Mouse (Mus musculus) hindbrain, embryonic 10.5 days (tissue): Measurements from ENCODE around the gene Nt5dc2. TPM values are rescaled to one million over a fixed set of nuclear protein-coding genes. Genes with fewer than 3 reads are reported as not detected.

Source experiments
- DNase-seq: peaks from one replicate; pipeline ENCODE4 v3.0.0-alpha.2; 2017; ENCODE audit warnings: low spot score
- H3K27ac ChIP-seq: fragments of 300-500 bp; sonication (generic); 2 replicates; pipeline ENCODE4 v1.5.1; 2016; ENCODE audit warnings: mild to moderate bottlenecking, moderate library complexity
- H3K27me3 ChIP-seq: fragments of 300-500 bp; sonication (generic); 2 replicates; pipeline ENCODE4 v1.6.1; 2016; ENCODE audit warnings: mild to moderate bottlenecking; ENCODE audit not compliant: poor library complexity, insufficient read depth, severe bottlenecking
- H3K36me3 ChIP-seq: fragments of 300-500 bp; sonication (generic); 2 replicates; pipeline ENCODE4 v1.6.1; 2016; ENCODE audit warnings: mild to moderate bottlenecking, moderate library complexity
- H3K4me1 ChIP-seq: fragments of 300-500 bp; sonication (generic); replicated peaks from 2 replicates; pipeline ENCODE4 v1.6.1; 2016; ENCODE audit warnings: mild to moderate bottlenecking
- H3K4me3 ChIP-seq: fragments of 300-500 bp; sonication (generic); 2 replicates; pipeline ENCODE4 v1.5.1; 2016; ENCODE audit warnings: mild to moderate bottlenecking, moderate library complexity
- H3K9me3 ChIP-seq: fragments of 300-500 bp; sonication (generic); 2 replicates; pipeline ENCODE4 v1.6.1; 2016; ENCODE audit warnings: mild to moderate bottlenecking, moderate library complexity
- WGBS: fragments of 180-500 bp; shearing (Covaris S2); methylation state at CpG from one replicate; pipeline ENCODE4 v1.1.7; 2016; 5-methylcytosine and 5-hydroxymethylcytosine counted together
- polyA plus RNA-seq: library from polyadenylated mRNA; unstranded; fragments of >200 nt; fragmentation: Nextera tagmentation; extraction: Ambion mirVana; gene quantifications from 2 replicates; pipeline ENCODE4 v1.2.1, GENCODE M21; 2016

Gene Nt5dc2
- 610 and 619 TPM in 2 replicates for polyA plus RNA-seq

DNA sequence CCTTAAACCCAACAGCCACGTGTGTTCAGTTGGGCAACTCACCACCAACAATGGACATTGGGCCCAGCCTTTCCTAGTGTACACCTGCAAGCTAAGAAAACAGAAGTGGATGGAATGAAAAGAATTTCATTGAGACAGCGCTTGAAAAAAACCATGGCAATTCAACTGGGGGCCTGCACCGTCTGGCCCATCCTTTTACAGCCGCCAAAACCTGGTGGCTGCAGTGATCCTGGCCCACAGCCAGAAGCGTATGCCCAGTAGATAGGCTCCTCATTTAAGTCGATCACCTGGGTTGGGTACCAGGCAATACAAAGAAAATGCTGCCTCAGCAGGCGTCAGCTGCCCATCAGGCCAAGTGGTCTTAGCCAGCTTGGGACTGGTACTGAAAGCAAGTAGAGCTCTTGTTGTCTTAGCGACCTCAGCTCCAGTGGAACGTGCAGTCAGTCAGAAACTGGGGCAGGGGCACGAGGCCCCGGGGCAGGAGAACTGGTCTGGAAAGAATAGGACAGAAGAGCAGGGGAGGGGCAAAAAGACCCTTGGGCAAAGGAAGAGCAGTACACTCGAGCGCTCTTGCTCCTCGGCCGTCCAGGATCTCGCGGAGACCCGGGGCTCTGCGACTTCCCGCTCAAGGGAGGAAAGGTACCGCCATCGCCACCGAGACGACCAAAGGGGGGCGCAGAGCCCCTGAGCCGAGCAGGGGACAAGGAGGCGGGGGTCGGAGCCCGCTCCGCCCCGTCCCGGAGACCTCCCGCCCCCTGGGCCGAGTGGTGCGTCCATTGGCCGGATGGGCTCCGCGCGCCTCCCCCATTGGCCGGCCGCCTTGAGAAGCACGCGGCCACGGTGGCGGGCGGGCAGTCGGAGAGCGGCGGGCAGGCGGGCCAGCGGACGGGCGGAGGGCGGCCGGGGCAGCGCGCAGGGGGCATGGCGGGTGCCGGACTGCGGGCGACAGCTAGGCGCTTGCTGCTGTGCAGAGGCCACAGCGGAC is at the start of gene Nt5dc2:
Gene Nt5dc2, plus strand, starts transcription at position 818 of the 985 bp plus-strand sequence.
- peak; percentile 93 for DNase-seq

DNA sequence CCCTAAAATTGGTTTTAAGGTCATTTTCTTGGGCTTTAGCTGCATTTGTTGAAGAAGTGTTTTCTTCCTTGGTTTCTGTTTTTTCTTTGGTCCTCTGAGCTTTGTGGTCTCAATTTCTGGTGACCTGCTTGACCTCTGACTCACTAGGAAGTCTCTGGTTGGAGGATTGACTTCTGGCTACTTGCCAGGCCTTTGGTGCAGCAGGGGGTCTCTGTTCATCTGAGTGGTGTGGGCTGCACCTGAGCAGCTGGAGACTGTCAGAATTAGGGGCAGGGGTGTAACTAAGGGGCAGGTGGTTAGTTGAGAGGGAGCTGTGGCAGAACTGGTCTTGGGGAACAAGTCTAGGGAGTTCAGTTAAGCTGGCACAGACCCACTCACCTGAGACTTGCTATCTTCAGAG is 49.7 kb upstream of the Nt5dc2 start:
- Histone ChIP-seq H3K27ac (no peak overlapping the region), H3K4me3 (no peak overlapping the region), H3K27me3 (no peaks in the 10 kb centered on the region), H3K36me3 (peaks cover 96% of the 10 kb centered on the region), H3K4me1 (no peaks in the 10 kb centered on the region), H3K9me3 (no peaks in the 10 kb centered on the region)
- DNase-seq: peak; percentile 11

More for the DNA sequence above, at the start of gene Nt5dc2:
- H3K4me3 ChIP-seq: peak within 1 kb of the TSS; percentile 98
- peaks cover 42% of the 10 kb centered on the region for H3K36me3 ChIP-seq
- 5% methylated on average over 63 of the region's 63 CpGs for WGBS
- H3K9me3 ChIP-seq: no peaks in the 10 kb centered on the region
- H3K27me3 ChIP-seq: no peaks in the 10 kb centered on the region
- peaks cover 77% of the 10 kb centered on the region for H3K4me1 ChIP-seq
- peak within 1 kb of the TSS; percentile 97 for H3K27ac ChIP-seq

DNA sequence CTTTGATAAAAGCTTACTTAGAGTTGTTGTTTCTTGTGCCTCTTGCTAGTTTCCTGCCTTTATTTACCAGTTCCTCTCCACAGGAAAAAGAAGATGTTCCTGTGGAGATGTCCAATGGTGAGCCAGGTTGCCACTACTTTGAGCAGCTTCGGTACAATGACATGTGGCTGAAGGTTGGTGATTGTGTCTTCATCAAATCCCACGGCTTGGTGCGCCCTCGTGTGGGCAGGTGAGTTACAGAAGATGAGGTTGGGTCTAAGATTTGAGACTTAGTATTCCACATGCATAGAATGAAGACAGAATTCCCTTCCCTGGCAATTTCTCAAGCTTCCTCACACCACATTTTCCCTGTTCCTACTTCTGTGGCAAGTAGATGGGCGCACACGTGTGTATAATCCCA is 43.4 kb upstream of the Nt5dc2 start:
- WGBS: 86% methylated on average over 6 of the region's 6 CpGs
- Histone ChIP-seq H3K4me3 (no peak overlapping the region), H3K27ac (no peak overlapping the region), H3K9me3 (no peaks in the 10 kb centered on the region), H3K36me3 (peaks cover 100% of the 10 kb centered on the region), H3K4me1 (no peaks in the 10 kb centered on the region), H3K27me3 (no peaks in the 10 kb centered on the region)
- no peak for DNase-seq

DNA sequence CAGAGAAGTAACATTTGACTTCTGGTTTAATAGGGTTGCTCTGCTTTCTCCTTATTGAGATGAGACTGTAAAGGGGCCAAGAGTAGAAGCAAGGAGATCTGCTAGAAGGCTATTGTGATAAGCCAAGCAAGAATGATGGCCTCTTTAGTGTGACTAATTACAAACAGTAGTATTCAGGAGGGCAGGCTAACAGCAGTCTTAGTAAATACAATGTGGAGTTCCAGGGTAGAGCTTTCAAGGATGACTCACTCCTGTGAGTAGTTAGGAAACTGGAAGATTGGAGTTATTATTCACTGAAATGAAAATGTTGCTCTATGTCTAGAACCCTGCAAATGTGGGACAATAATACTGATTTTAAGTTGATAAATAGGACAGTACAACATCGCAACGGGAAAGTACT is 42.3 kb upstream of the Nt5dc2 start:
- H3K36me3 ChIP-seq: peaks cover 100% of the 10 kb centered on the region
- no peak overlapping the region for H3K27ac ChIP-seq
- H3K9me3 ChIP-seq: no peaks in the 10 kb centered on the region
- DNase-seq: no peak
- H3K4me3 ChIP-seq: no peak overlapping the region
- 96% methylated on average over 2 of the region's 2 CpGs for WGBS
- H3K27me3 ChIP-seq: no peaks in the 10 kb centered on the region
- no peaks in the 10 kb centered on the region for H3K4me1 ChIP-seq

DNA sequence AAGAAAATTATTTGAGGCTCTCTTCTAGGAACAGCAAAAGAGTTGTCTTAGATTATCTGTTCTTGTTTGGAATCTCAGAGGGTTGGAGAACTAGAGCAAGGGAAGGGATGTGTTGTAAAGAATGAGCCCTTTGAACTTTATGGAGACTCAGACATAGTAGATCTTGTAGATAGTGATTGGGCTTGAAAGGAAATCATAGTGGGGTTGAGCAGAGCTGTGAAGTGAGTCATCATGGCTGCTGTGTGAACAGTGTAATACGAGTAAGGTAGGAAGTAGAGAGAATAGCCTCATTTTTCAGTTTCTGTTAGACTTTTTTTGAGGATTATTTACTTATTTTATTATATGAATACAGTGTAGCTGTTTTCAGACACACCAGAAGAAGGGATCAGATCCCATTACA is 40.9 kb upstream of the Nt5dc2 start:
- H3K4me3 ChIP-seq: no peak overlapping the region
- H3K9me3 ChIP-seq: no peaks in the 10 kb centered on the region
- H3K27me3 ChIP-seq: no peaks in the 10 kb centered on the region
- H3K36me3 ChIP-seq: peaks cover 100% of the 10 kb centered on the region
- H3K27ac ChIP-seq: no peak overlapping the region
- no peaks in the 10 kb centered on the region for H3K4me1 ChIP-seq
- WGBS: 84% methylated on average over 1 of the region's 1 CpGs
- DNase-seq: no peak

DNA sequence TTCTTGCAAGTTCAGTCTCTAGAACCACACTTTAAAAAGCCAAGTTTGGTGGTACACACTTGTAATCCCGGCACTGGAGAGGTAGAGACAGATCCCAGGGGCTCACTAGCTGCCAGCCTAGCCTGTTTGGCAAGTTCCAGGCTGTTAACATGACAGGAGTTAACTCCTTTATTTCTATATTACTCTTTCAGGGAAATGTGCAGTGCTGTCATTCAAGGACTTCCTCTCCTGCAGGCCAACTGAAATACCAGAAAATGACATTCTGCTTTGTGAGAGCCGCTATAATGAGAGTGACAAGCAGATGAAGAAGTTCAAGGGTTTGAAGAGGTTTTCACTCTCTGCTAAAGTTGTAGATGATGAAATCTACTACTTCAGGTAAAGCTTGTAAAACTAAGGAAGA is 25.7 kb upstream of the Nt5dc2 start:
- Histone ChIP-seq H3K4me3 (no peak overlapping the region), H3K4me1 (no peaks in the 10 kb centered on the region), H3K36me3 (peaks cover 97% of the 10 kb centered on the region), H3K27me3 (no peaks in the 10 kb centered on the region), H3K27ac (no peak overlapping the region), H3K9me3 (no peaks in the 10 kb centered on the region)
- no peak for DNase-seq
- 91% methylated on average over 2 of the region's 2 CpGs for WGBS

DNA sequence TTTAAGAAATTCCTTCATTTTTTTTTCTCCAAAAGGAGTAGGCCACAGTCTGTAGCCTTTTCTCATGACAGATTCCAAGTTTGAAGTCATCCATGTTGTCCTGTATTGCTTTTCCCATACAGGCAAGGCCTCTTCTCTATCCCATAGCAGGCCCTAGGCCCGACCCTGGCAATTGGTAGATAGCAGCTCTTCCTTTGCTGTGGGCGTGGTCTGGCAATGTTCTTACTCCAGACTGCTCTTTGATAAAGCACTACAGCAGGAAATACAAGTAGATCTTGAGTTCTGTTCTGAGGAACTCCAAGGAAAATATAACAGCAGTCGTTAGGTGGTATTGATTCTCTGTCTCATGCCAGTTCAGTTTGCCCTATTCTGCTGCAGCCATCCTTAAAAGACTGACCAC is 20.2 kb upstream of the Nt5dc2 start:
- no peaks in the 10 kb centered on the region for H3K27me3 ChIP-seq
- no peak for DNase-seq
- WGBS: 84% methylated on average over 3 of the region's 3 CpGs
- no peak overlapping the region for H3K4me3 ChIP-seq
- H3K4me1 ChIP-seq: no peaks in the 10 kb centered on the region
- no peak overlapping the region for H3K27ac ChIP-seq
- peaks cover 100% of the 10 kb centered on the region for H3K36me3 ChIP-seq
- no peaks in the 10 kb centered on the region for H3K9me3 ChIP-seq

DNA sequence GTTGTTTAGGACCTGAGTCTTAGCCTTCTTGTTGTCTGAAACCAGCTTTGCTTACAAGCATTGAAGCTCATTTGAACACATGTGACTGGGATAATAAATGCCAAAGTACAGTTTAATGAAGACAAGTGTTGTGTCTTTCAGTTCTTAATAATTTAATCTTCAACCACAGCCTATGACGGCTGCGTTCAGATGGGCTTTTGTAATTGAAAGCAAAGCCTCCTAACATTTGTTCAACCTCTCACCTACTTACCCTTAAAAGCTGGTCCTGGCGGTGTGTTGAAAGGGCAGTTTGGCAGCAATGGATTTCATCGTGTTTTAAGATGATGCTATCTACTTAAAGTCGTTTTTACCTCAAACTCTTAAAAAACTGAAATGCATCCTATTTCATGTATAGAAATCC is 18.7 kb upstream of the Nt5dc2 start:
- peaks cover 100% of the 10 kb centered on the region for H3K36me3 ChIP-seq
- no peak overlapping the region for H3K4me3 ChIP-seq
- no peak overlapping the region for H3K27ac ChIP-seq
- no peak for DNase-seq
- no peaks in the 10 kb centered on the region for H3K9me3 ChIP-seq
- 91% methylated on average over 5 of the region's 5 CpGs for WGBS
- no peaks in the 10 kb centered on the region for H3K27me3 ChIP-seq
- no peaks in the 10 kb centered on the region for H3K4me1 ChIP-seq

DNA sequence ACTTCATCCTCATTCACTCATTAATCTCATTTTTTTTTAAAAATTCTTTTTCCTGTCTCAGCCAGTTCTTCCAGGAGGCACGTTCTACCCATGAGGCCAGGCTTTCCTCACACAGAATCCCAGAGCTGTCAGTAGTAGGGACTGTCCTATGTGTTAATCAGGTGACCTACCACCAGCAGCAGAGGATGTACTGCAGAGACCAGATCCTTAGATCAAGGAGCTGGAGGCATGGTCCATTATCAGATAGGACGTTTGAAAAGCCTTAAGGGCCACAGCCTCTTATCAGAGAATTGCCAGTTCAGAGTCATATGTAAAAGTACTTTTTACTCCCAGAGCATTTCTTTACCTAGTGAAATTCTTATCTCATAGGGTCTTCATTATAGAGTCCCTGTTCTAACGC is 16.8 kb upstream of the Nt5dc2 start:
- Histone ChIP-seq H3K27me3 (no peaks in the 10 kb centered on the region), H3K4me3 (no peak overlapping the region), H3K36me3 (peaks cover 100% of the 10 kb centered on the region), H3K9me3 (no peaks in the 10 kb centered on the region), H3K27ac (no peak overlapping the region), H3K4me1 (no peaks in the 10 kb centered on the region)
- no peak for DNase-seq
- 82% methylated on average over 3 of the region's 3 CpGs for WGBS

DNA sequence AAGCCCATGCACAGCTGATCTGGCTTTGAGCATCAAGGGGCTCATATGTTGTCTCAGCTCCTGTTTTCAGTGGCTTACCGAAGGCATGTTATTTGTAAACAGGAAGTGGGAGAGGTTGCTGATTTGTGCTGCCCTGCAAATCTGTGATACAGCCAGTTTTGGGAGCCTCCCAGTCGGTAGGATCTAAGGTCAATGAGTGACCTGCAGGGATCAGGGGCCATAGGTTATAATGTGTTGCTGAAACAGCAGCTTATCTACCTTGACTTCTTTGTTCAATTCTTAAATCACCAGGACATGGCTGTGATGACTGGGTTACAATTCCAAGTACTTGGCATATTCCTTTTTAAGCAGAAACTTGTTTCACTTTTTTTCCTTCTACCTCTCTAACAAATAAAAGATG is 15.3 kb upstream of the Nt5dc2 start:
- DNase-seq: no peak
- no peaks in the 10 kb centered on the region for H3K9me3 ChIP-seq
- H3K36me3 ChIP-seq: peaks cover 98% of the 10 kb centered on the region
- 79% methylated on average over 2 of the region's 2 CpGs for WGBS
- H3K4me1 ChIP-seq: no peaks in the 10 kb centered on the region
- H3K27me3 ChIP-seq: no peaks in the 10 kb centered on the region
- no peak overlapping the region for H3K27ac ChIP-seq
- no peak overlapping the region for H3K4me3 ChIP-seq

DNA sequence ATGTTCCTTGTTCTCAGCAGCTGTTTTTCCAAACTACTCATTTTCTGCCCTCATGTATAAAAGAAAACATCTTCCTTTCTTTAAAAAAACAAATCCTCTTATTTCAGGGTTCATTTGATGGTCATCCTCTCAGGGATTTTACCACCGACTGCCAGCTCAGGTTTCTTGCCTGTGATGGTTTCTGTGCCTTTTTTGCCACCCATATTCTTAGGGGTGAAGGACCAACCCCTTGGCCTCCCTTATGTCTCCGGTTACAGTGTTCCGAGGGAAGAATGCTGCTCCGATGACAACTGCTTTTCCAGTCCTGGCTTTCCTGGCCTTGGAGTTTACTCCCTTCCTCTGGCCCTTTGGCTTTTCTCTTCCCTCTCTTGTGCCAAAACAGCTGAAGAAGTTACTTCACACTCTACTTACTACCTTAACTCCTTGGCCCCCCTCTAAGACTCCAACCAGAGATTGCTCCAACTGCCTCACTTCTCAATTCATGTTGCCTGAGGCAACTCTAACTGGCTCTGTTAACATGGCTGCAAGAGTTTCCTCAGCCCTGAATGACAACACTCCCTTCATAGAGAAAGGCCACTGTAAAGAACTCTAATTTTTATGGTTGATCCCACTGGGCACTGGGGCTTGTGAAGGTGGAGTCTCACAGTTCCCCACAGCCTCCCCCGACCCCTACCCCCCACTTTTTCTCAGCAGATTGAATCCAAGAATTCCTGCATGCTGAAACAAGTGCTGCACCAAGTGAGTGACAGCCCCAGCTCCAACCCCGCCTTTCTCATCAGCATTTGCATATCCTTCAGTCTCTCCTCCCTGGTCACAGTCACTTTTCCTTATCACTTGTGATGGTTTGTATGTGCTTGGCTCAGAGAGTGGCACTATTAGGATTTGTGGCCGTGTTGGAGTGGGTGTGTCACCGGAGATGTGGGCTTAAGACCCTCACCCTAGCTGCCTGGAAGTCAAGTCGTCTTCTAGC is 5.5 kb upstream of the Nt5dc2 start:
- peaks cover 52% of the 10 kb centered on the region for H3K36me3 ChIP-seq
- H3K4me3 ChIP-seq: no peak overlapping the region
- no peaks in the 10 kb centered on the region for H3K9me3 ChIP-seq
- H3K27ac ChIP-seq: 0 out of 2 replicates have a peak overlapping the region, but pooled peaks have one; percentile 29
- peaks cover 41% of the 10 kb centered on the region for H3K4me1 ChIP-seq
- no peaks in the 10 kb centered on the region for H3K27me3 ChIP-seq
- DNase-seq: no peak
- WGBS: 66% methylated on average over 9 of the region's 9 CpGs

DNA sequence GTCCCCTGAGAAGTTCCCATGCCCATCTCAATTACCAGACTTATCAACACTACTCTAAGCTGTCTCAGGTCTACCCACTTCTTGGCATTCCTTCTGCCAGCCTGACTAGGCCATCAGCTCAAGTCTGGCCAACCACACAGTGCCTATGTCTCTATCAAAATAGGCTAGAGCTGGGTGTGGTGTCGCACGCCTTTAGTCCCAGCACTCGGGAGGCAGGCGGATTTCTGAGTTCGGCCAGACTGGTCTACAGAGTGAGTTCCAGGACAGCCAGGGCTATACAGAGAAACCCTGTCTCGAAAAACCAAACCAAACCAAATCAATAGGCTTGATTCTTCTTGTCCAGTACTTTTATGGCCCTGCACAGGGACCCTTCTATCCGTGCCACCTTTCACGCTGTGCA is 4.0 kb upstream of the Nt5dc2 start:
- Histone ChIP-seq H3K27ac (no peak overlapping the region), H3K9me3 (no peaks in the 10 kb centered on the region), H3K27me3 (no peaks in the 10 kb centered on the region), H3K36me3 (peaks cover 39% of the 10 kb centered on the region), H3K4me1 (peaks cover 56% of the 10 kb centered on the region), H3K4me3 (peak overlapping the region; percentile 98)
- 96% methylated on average over 8 of the region's 8 CpGs for WGBS
- no peak for DNase-seq
